Comparison of ENCODE assay signal across 8 mouse cellular contexts in the genomic region with DNA sequence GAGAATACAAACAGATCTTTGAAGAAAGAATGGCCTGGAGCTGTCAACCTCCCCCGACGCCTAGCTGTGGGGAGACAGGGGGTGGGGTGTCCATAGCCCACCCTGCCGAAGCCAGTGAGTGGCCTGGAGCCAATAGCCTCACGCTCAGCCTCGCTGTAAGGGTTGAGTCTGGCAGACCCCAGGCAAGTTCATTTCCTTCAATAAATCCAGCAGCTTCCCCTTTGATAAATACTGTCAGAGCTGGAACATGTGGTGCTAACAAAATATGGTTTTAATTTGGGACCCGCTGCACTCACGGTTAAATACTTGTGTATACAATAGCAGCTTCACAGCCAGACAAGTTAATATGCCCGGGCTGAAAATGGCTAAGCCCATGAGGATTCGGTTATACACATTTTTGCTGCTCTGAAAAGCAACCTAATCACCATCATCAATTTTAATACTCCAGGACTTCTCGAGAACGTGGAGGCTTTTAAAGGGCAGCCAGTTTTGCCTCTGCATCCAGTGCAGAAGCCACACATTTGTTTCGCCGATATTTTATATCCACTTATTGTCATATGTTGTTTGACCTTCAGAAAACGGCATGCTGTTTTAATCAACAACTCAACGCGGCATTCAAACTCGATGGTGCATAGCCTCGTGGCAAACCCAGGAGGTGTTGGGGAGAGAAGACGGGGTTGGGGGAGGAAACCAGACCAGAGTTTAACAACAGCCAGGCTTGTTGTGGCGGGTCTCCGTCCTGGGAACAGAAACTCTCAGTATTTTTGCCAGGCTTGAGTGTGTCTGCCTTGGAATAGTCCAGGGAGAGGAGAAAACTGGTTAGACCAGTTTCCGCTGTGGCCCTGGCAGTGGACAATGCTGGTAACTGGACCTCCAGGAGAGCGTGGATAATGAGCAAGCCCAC.
A peak's percentile ranks its signal among the peaks of the same experiment; 100 is the strongest.
DNase-seq lines count a peak whose midpoint lies in the region; ATAC-seq and TF ChIP-seq lines count a peak whose summit lies in the region.

No protein-coding gene starts in this region.

- peak overlapping the region; percentile 26 for H3K4me3 ChIP-seq in embryonic fibroblast, embryonic 13.5 days (ENCODE audit: insufficient read depth, low read length)
- H3K4me3 ChIP-seq in intestine, embryonic 14.5 days (ENCODE audit: low read depth, low read length) = peak overlapping the region; percentile 25
- peak overlapping the region; percentile 36 for H3K4me3 ChIP-seq in liver, postnatal 0 days (ENCODE audit: low read depth, low read length)
- peak overlapping the region; percentile 32 for H3K4me3 ChIP-seq in neural tube, embryonic 13.5 days

- H3K27me3 ChIP-seq in intestine, embryonic 14.5 days (replicated peaks; ENCODE audit: control insufficient read depth, insufficient read depth, low read length) = no peaks in the 10 kb centered on the region
- H3K27me3 ChIP-seq in liver, postnatal 0 days (ENCODE audit: insufficient read depth, low read length) = no peaks in the 10 kb centered on the region; the same call in 1 of the 2 replicates
- no peaks in the 10 kb centered on the region for H3K27me3 ChIP-seq in neural tube, embryonic 13.5 days

- peak overlapping the region; percentile 60 for H3K4me2 ChIP-seq in intestine, embryonic 14.5 days (ENCODE audit: low read length)
- H3K4me2 ChIP-seq in liver, postnatal 0 days (ENCODE audit: low read depth, low read length) = peak overlapping the region; percentile 71
- peak overlapping the region; percentile 64 for H3K4me2 ChIP-seq in neural tube, embryonic 13.5 days

- peaks cover 3% of the 10 kb centered on the region for H3K4me1 ChIP-seq in embryonic fibroblast, embryonic 13.5 days (ENCODE audit: control insufficient read depth, insufficient read depth, low read length)
- peaks cover 31% of the 10 kb centered on the region for H3K4me1 ChIP-seq in intestine, embryonic 14.5 days (replicated peaks; ENCODE audit: control insufficient read depth, insufficient read depth, low read length)
- peaks cover 12% of the 10 kb centered on the region for H3K4me1 ChIP-seq in liver, postnatal 0 days (ENCODE audit: insufficient read depth)
- peaks cover 22% of the 10 kb centered on the region for H3K4me1 ChIP-seq in neural tube, embryonic 13.5 days (replicated peaks)

- H3K36me3 ChIP-seq in intestine, embryonic 14.5 days (ENCODE audit: control insufficient read depth, insufficient read depth, low read length) = no peaks in the 10 kb centered on the region
- H3K36me3 ChIP-seq in liver, postnatal 0 days (replicated peaks; ENCODE audit: insufficient read depth, low read length) = no peaks in the 10 kb centered on the region
- no peaks in the 10 kb centered on the region for H3K36me3 ChIP-seq in neural tube, embryonic 13.5 days

- peak; percentile 29 for ATAC-seq in intestine, embryonic 14.5 days (replicated peaks; ENCODE audit: low FRiP score, low TSS enrichment, low read depth)
- ATAC-seq in liver, postnatal 0 days = peak; percentile 33; the same call in 1 of the 2 replicates
- ATAC-seq in neural tube, embryonic 13.5 days (ENCODE audit: low read depth) = peak; percentile 75

- no peaks in the 10 kb centered on the region for H3K9me3 ChIP-seq in intestine, embryonic 14.5 days (ENCODE audit: control insufficient read depth, low read length)
- H3K9me3 ChIP-seq in liver, postnatal 0 days (ENCODE audit: low read length) = no peaks in the 10 kb centered on the region
- no peaks in the 10 kb centered on the region for H3K9me3 ChIP-seq in neural tube, embryonic 13.5 days

- peak; percentile 27 for DNase-seq in left cerebral cortex, postnatal 4 days
- no peak for DNase-seq in left cerebral cortex, postnatal 10 days (ENCODE audit: extremely low spot score in 1 of 2, low spot score in 2 of 2)
- peak; percentile 75 for DNase-seq in intestine, embryonic 14.5 days (ENCODE audit: low spot score)
- peak; percentile 33 for DNase-seq in liver, postnatal 0 days
- DNase-seq in right cerebral cortex, adult 18-20 months = no peak
- no peak for DNase-seq in spleen, adult 12 weeks (ENCODE audit: low spot score)

- WGBS in intestine, embryonic 14.5 days = 6% methylated on average over 23 of the region's 23 CpGs
- WGBS in liver, postnatal 0 days (ENCODE audit: insufficient replicate concordance) = 10% methylated on average over 23 of the region's 23 CpGs
- WGBS in neural tube, embryonic 13.5 days = 2% methylated on average over 23 of the region's 23 CpGs

- no peak for TF ChIP-seq EP300 in liver, postnatal 0 days (IDR thresholded peaks at IDR 0.05; ENCODE audit: low read depth)

- no peak for TF ChIP-seq POLR2A in embryonic fibroblast, embryonic 13.5 days (IDR thresholded peaks at IDR 0.05; ENCODE audit: low read depth, low read length)

- peak overlapping the region; percentile 35 for H3K9ac ChIP-seq in intestine, embryonic 14.5 days (ENCODE audit: low read length)
- H3K9ac ChIP-seq in liver, postnatal 0 days (replicated peaks) = peak overlapping the region; percentile 58
- peak overlapping the region; percentile 58 for H3K9ac ChIP-seq in neural tube, embryonic 13.5 days

- no peak for TF ChIP-seq CTCF in embryonic fibroblast, embryonic 13.5 days (IDR thresholded peaks at IDR 0.05; ENCODE audit: borderline replicate concordance, insufficient read depth, low read length)
- no peak for TF ChIP-seq CTCF in liver, postnatal 0 days (IDR thresholded peaks at IDR 0.05; ENCODE audit: low read depth)

- H3K27ac ChIP-seq in embryonic fibroblast, embryonic 13.5 days (ENCODE audit: insufficient read depth, low read length) = no peak overlapping the region
- peak overlapping the region; percentile 77 for H3K27ac ChIP-seq in intestine, embryonic 14.5 days (ENCODE audit: low read depth)
- H3K27ac ChIP-seq in liver, postnatal 0 days (ENCODE audit: low read depth) = no peak overlapping the region
- peak overlapping the region; percentile 67 for H3K27ac ChIP-seq in neural tube, embryonic 13.5 days (replicated peaks)

- intact Hi-C loops in left cerebral cortex, postnatal 4 days (cut with DNase I) = no loop called here
- intact Hi-C loops in left cerebral cortex, postnatal 10 days (cut with DNase I) = no loop called here

Comparison
In these comparisons a context has a peak if more than half of its experiments do, and no peak if none do; other contexts are left out.
1. DNase-seq: peak in left cerebral cortex, postnatal 4 days (single experiment), intestine, embryonic 14.5 days (single experiment) and liver, postnatal 0 days (single experiment); none in left cerebral cortex, postnatal 10 days (0 of 2), right cerebral cortex, adult 18-20 months (single experiment) and spleen, adult 12 weeks (single experiment).
2. H3K27ac ChIP-seq: peak in intestine, embryonic 14.5 days (single experiment) and neural tube, embryonic 13.5 days (single experiment); none in embryonic fibroblast, embryonic 13.5 days (single experiment) and liver, postnatal 0 days (single experiment).
3. Peak in every context shown above with its lines, with median percentiles within 50 percentile points of each other: H3K4me3 ChIP-seq, ATAC-seq, H3K4me2 ChIP-seq and H3K9ac ChIP-seq.